Comparison of ENCODE assay signal across 9 mouse cellular contexts in genomic region chr12:64897060-64897730, GRCm38 (mm10). TPM values are rescaled to one million over a fixed set of nuclear protein-coding genes. Genes with fewer than 3 reads are reported as not detected.
DNase-seq lines count a peak whose midpoint lies in the region; ATAC-seq and TF ChIP-seq lines count a peak whose summit lies in the region.
"Had no signal": no experiment of that assay in that cellular context is flagged by ENCODE, and none has a peak within 500 bp of the region (broad histone marks: within the 10 kb centered on the region; RNA-seq: fewer than 3 reads in every experiment).

No protein-coding gene starts in this region.

- no peak overlapping the region for H3K27ac ChIP-seq in kidney, adult 2 months (ENCODE audit: insufficient read depth, low read depth, low read length)
- H3K27ac ChIP-seq in kidney, embryonic 15.5 days, result no peak overlapping the region
- no peak overlapping the region for H3K27ac ChIP-seq in midbrain, embryonic 12.5 days (replicated peaks)
- H3K27ac ChIP-seq in stomach, postnatal 0 days (replicated peaks), result no peak overlapping the region
- H3K27ac ChIP-seq: limb, embryonic 13.5 days had no signal

- no peaks in the 10 kb centered on the region for H3K9me3 ChIP-seq in kidney, embryonic 15.5 days (replicated peaks)
- no peaks in the 10 kb centered on the region for H3K9me3 ChIP-seq in midbrain, embryonic 12.5 days
- no peaks in the 10 kb centered on the region for H3K9me3 ChIP-seq in stomach, postnatal 0 days (ENCODE audit: control insufficient read depth, low read length)
- H3K9me3 ChIP-seq: limb, embryonic 13.5 days had no signal

- in situ Hi-C loops in Patski (cut with MboI; ENCODE audit: low pct_unique_long_range_greater_than_20kb), result no loop called here

- DNase-seq in kidney, adult 2 months, result peak; percentile 41
- DNase-seq in Patski (ENCODE audit: low read depth, low spot score), result no peak
- peak; percentile 86 for DNase-seq in cerebellum, postnatal 10 days
- peak; percentile 56 for DNase-seq in gastrocnemius, postnatal 14 days
- DNase-seq in layer of hippocampus, postnatal 14 days (ENCODE audit: low spot score in 2 of 2), result peak; percentile 48 to 57
- DNase-seq in stomach, postnatal 0 days (ENCODE audit: low spot score), result peak; percentile 65

- H3K36me3 ChIP-seq in kidney, adult 2 months (ENCODE audit: control insufficient read depth, insufficient read depth, low read length), result no peaks in the 10 kb centered on the region
- H3K36me3 ChIP-seq in kidney, embryonic 15.5 days, result no peaks in the 10 kb centered on the region
- H3K36me3 ChIP-seq in midbrain, embryonic 12.5 days, result no peaks in the 10 kb centered on the region
- H3K36me3 ChIP-seq in stomach, postnatal 0 days (ENCODE audit: control insufficient read depth, insufficient read depth, low read length), result no peaks in the 10 kb centered on the region
- H3K36me3 ChIP-seq: limb, embryonic 13.5 days had no signal

- POLR2A ChIA-PET in Patski (lab: Charles Lee), result no interaction called here

- no peak for TF ChIP-seq EP300 in stomach, postnatal 0 days (optimal IDR thresholded peaks at IDR 0.05)

- H3K4me3 ChIP-seq in kidney, adult 2 months (ENCODE audit: insufficient read depth, low read depth, low read length), result no peak overlapping the region
- no peak overlapping the region for H3K4me3 ChIP-seq in kidney, embryonic 15.5 days (replicated peaks)
- H3K4me3 ChIP-seq in midbrain, embryonic 12.5 days, result no peak overlapping the region
- H3K4me3 ChIP-seq in stomach, postnatal 0 days (ENCODE audit: low read depth, low read length), result no peak overlapping the region
- H3K4me3 ChIP-seq: limb, embryonic 13.5 days had no signal

- no peaks in the 10 kb centered on the region for H3K4me1 ChIP-seq in kidney, adult 2 months (ENCODE audit: control insufficient read depth, insufficient read depth, low read length)
- peaks cover 2% of the 10 kb centered on the region; the same call in 1 of the 2 replicates for H3K4me1 ChIP-seq in kidney, embryonic 15.5 days
- H3K4me1 ChIP-seq in midbrain, embryonic 12.5 days, result no peaks in the 10 kb centered on the region
- no peaks in the 10 kb centered on the region for H3K4me1 ChIP-seq in stomach, postnatal 0 days (replicated peaks; ENCODE audit: control insufficient read depth, insufficient read depth)

- H3K9ac ChIP-seq in kidney, embryonic 15.5 days, result no peak overlapping the region
- H3K9ac ChIP-seq in midbrain, embryonic 12.5 days (replicated peaks), result no peak overlapping the region
- no peak overlapping the region for H3K9ac ChIP-seq in stomach, postnatal 0 days (ENCODE audit: low read length)
- H3K9ac ChIP-seq: limb, embryonic 13.5 days had no signal

- TF ChIP-seq POLR2A in kidney, adult 2 months (IDR thresholded peaks at IDR 0.05; ENCODE audit: low read depth, low read length), result no peak

- no peaks in the 10 kb centered on the region for H3K27me3 ChIP-seq in kidney, adult 2 months (replicated peaks; ENCODE audit: control insufficient read depth, insufficient read depth, low read length)
- no peaks in the 10 kb centered on the region for H3K27me3 ChIP-seq in kidney, embryonic 15.5 days
- peaks cover 11% of the 10 kb centered on the region for H3K27me3 ChIP-seq in Patski
- H3K27me3 ChIP-seq in midbrain, embryonic 12.5 days, result no peaks in the 10 kb centered on the region
- no peaks in the 10 kb centered on the region for H3K27me3 ChIP-seq in stomach, postnatal 0 days (ENCODE audit: control insufficient read depth, insufficient read depth, low read length)
- H3K27me3 ChIP-seq: limb, embryonic 13.5 days had no signal

- 41% methylated on average over 4 of the region's 4 CpGs for WGBS in kidney, adult 2 months
- WGBS in kidney, embryonic 15.5 days, result 42% methylated on average over 4 of the region's 4 CpGs
- WGBS in midbrain, embryonic 12.5 days, result 47% methylated on average over 4 of the region's 4 CpGs
- WGBS in stomach, postnatal 0 days, result 41% methylated on average over 4 of the region's 4 CpGs

- intact Hi-C loops in gastrocnemius, postnatal 14 days (cut with DNase I; ENCODE audit: low total_unique reads), result no loop called here

- TF ChIP-seq CTCF in kidney, adult 2 months (conservative IDR thresholded peaks at IDR 0.05; ENCODE audit: insufficient read depth, insufficient read length, low read depth, low read length), result peak; percentile 89
- TF ChIP-seq CTCF in Patski (IDR thresholded peaks at IDR 0.05), result peak; percentile 89
- peak; percentile 95 for TF ChIP-seq CTCF in stomach, postnatal 0 days (IDR thresholded peaks at IDR 0.05; ENCODE audit: low read depth)

- no peak overlapping the region for H3K4me2 ChIP-seq in kidney, embryonic 15.5 days
- no peak overlapping the region for H3K4me2 ChIP-seq in midbrain, embryonic 12.5 days (replicated peaks)
- H3K4me2 ChIP-seq in stomach, postnatal 0 days (replicated peaks; ENCODE audit: low read depth), result no peak overlapping the region
- H3K4me2 ChIP-seq: limb, embryonic 13.5 days had no signal

- ATAC-seq in kidney, embryonic 15.5 days (replicated peaks; ENCODE audit: low FRiP score), result no peak
- peak; percentile 65 for ATAC-seq in Patski
- ATAC-seq in midbrain, embryonic 12.5 days (ENCODE audit: low FRiP score, low read depth), result peak; percentile 69; the same call in 1 of the 2 replicates
- no peak for ATAC-seq in stomach, postnatal 0 days (ENCODE audit: low FRiP score, low TSS enrichment)

- CTCF ChIA-PET in Patski (lab: Charles Lee), result interaction anchor here (1.6 kb wide), 1 partner anchor 11 kb away, joined by 7 read pairs; no protein-coding TSS in a partner anchor

RNA-seq across cellular contexts. Expression of gene Gm527, which starts 20.5 kb away (rescaled TPM):
- polyA plus RNA-seq in kidney, adult 2 months (2012; rRNA removed), result 0.33 and 0.50 TPM in 2 replicates
- polyA plus RNA-seq in kidney, embryonic 15.5 days (2015; fragmentation: Nextera tagmentation; extraction: Ambion mirVana), result 2.0 and 3.9 TPM in 2 replicates
- polyA plus RNA-seq in Patski (2021), result 2.6 TPM
- total RNA-seq in gastrocnemius, postnatal 14 days (2021), result 1 to 10 TPM; 2.6 to 4.2 TPM
- total RNA-seq in layer of hippocampus, postnatal 14 days (2021), result 10 to 100 TPM; 11.7 to 12.3 TPM
- polyA plus RNA-seq in midbrain, embryonic 12.5 days (2016; fragmentation: Nextera tagmentation; extraction: Ambion mirVana), result 2.9 and 3.7 TPM in 2 replicates
- polyA plus RNA-seq in stomach, postnatal 0 days (2015; fragmentation: Nextera tagmentation; extraction: Ambion mirVana), result 2.0 and 2.1 TPM in 2 replicates

Comparison
In these comparisons a context has a peak if more than half of its experiments do, and no peak if none do; other contexts are left out.
1. ATAC-seq: peak in Patski (single experiment) and midbrain, embryonic 12.5 days (single experiment); none in kidney, embryonic 15.5 days (single experiment) and stomach, postnatal 0 days (single experiment).
2. Peak in every context shown above with its lines, with median percentiles within 50 percentile points of each other: CTCF ChIP-seq.